Mouse (Mus musculus) liver, postnatal 0 days (tissue): ENCODE results near the gene Csrnp1.

Source experiments
- CTCF ChIP-seq: sonication (generic); IDR thresholded peaks from 2 replicates; pipeline ENCODE4 v1.5.1; 2016; ENCODE audit warnings: antibody characterized with exemption, low read depth
- EP300 ChIP-seq: IDR thresholded peaks from 2 replicates; pipeline ENCODE4 v1.6.1; 2016; ENCODE audit warnings: antibody characterized with exemption, low read depth, mild to moderate bottlenecking

DNA sequence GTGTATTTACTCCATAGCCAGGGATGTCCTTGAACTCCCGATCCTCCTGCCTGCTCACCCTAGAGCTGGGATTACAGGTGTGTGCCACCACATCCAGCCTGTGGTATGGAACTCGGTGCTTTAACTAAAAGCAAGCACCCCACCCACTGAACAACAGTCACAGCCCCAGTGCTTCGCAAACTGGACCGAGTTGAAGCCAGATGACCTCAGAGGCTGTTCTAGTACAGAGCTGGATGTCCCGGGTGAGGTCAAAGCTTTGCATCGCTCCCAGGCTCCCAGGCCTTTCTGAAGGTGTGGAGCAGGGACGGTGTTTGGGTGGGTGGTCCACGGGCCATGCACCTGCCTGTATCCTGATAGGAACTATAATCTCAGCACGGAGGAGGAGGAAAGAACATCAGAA lies 33.1 kb downstream of the Csrnp1 start:
- no peak for TF ChIP-seq CTCF
- no peak for TF ChIP-seq EP300
